Comparison of ENCODE assay signal across 8 mouse cellular contexts in genomic region chr3:82145126-82145901, GRCm38 (mm10). TPM values are rescaled to one million over a fixed set of nuclear protein-coding genes. Genes with fewer than 3 reads are reported as not detected.
DNase-seq lines count a peak whose midpoint lies in the region; ATAC-seq and TF ChIP-seq lines count a peak whose summit lies in the region.

TSS of gene Gucy1a1 (minus strand) at chr3:82145789.

- peak within 1 kb of the TSS; percentile 73 for H3K27ac ChIP-seq in hindbrain, embryonic 10.5 days
- H3K27ac ChIP-seq in lung, embryonic 15.5 days: peak within 1 kb of the TSS; percentile 75

- no peaks in the 10 kb centered on the region for H3K36me3 ChIP-seq in E14TG2a.4 (ENCODE audit: insufficient read depth, low read length)
- no peaks in the 10 kb centered on the region for H3K36me3 ChIP-seq in hindbrain, embryonic 10.5 days
- no peaks in the 10 kb centered on the region for H3K36me3 ChIP-seq in lung, embryonic 15.5 days

- peak within 1 kb of the TSS; percentile 71 for H3K4me3 ChIP-seq in E14TG2a.4 (replicated peaks; ENCODE audit: low read length)
- peak within 1 kb of the TSS; percentile 62 for H3K4me3 ChIP-seq in hindbrain, embryonic 10.5 days
- H3K4me3 ChIP-seq in lung, embryonic 15.5 days: peak within 1 kb of the TSS; percentile 68

- no peak for TF ChIP-seq CTCF in E14TG2a.4 (conservative IDR thresholded peaks at IDR 0.05; ENCODE audit: low read length)

- H3K27me3 ChIP-seq in E14TG2a.4 (ENCODE audit: insufficient read depth, low read length): peaks cover 20% of the 10 kb centered on the region
- H3K27me3 ChIP-seq in hindbrain, embryonic 10.5 days (ENCODE audit: insufficient read depth, poor library complexity, severe bottlenecking): peaks cover 14% of the 10 kb centered on the region; the same call in 1 of the 2 replicates
- no peaks in the 10 kb centered on the region for H3K27me3 ChIP-seq in lung, embryonic 15.5 days

- peak within 1 kb of the TSS; percentile 60 for H3K9ac ChIP-seq in lung, embryonic 15.5 days

- H3K4me2 ChIP-seq in lung, embryonic 15.5 days: peak within 1 kb of the TSS; percentile 90

- peak; percentile 92 for ATAC-seq in lung, embryonic 15.5 days (ENCODE audit: borderline replicate concordance, extremely low read depth, low FRiP score, low TSS enrichment)

- under 1% methylated on average over 36 of the region's 36 CpGs for WGBS in hindbrain, embryonic 10.5 days
- WGBS in lung, embryonic 15.5 days: under 1% methylated on average over 35 of the region's 36 CpGs

- DNase-seq in cerebellum, adult 18-20 months: peak; percentile 13 to 29
- peak; percentile 42 to 73 for DNase-seq in frontal cortex, adult 2 months (ENCODE audit: extremely low spot score in 1 of 2, low spot score in 1 of 2)
- peak; percentile 57 for DNase-seq in hindbrain, embryonic 10.5 days (ENCODE audit: low spot score)
- peak; percentile 38 to 48 for DNase-seq in layer of hippocampus, postnatal 10 days (ENCODE audit: low spot score in 2 of 2)
- peak; percentile 60 for DNase-seq in retina, embryonic 14.5 days (ENCODE audit: low spot score)
- DNase-seq in urinary bladder, postnatal 25 days (ENCODE audit: low spot score): peak; percentile 12

- peaks cover 12% of the 10 kb centered on the region; the same call in 1 of the 2 replicates for H3K4me1 ChIP-seq in E14TG2a.4 (replicated peaks; ENCODE audit: low read depth, low read length)
- H3K4me1 ChIP-seq in hindbrain, embryonic 10.5 days (replicated peaks): peaks cover 14% of the 10 kb centered on the region
- peaks cover 12% of the 10 kb centered on the region; the same call in 1 of the 2 replicates for H3K4me1 ChIP-seq in lung, embryonic 15.5 days

- no peaks in the 10 kb centered on the region for H3K9me3 ChIP-seq in E14TG2a.4 (ENCODE audit: low read length)
- H3K9me3 ChIP-seq in hindbrain, embryonic 10.5 days: no peaks in the 10 kb centered on the region
- H3K9me3 ChIP-seq in lung, embryonic 15.5 days: no peaks in the 10 kb centered on the region

RNA-seq across cellular contexts. Expression of gene Gucy1a1, which starts in this region (rescaled TPM):
- 50.8 and 52.8 TPM in 2 replicates for polyA plus RNA-seq in frontal cortex, adult 2 months (2012; rRNA removed)
- polyA plus RNA-seq in hindbrain, embryonic 10.5 days (2016; fragmentation: Nextera tagmentation; extraction: Ambion mirVana): 2.2 and 3.2 TPM in 2 replicates
- total RNA-seq in layer of hippocampus, postnatal 10 days (2021): 10 to 100 TPM; 37.1 to 37.5 TPM
- 93.8 and 98.8 TPM in 2 replicates for polyA plus RNA-seq in lung, embryonic 15.5 days (2015; fragmentation: Nextera tagmentation; extraction: Ambion mirVana)

Comparison
In these comparisons a context has a peak if more than half of its experiments do, and no peak if none do; other contexts are left out.
1. Peak in every context shown above with its lines: DNase-seq, ATAC-seq, H3K4me3 ChIP-seq and H3K27ac ChIP-seq.
2. RNA of gene Gucy1a1 (polyA plus RNA-seq): 93.8 to 98.8 TPM in lung, embryonic 15.5 days and 50.8 to 52.8 TPM in frontal cortex, adult 2 months; 2.2 to 3.2 TPM in hindbrain, embryonic 10.5 days; every median in the first group is over 10 times any median in the second.